Mouse (Mus musculus): ENCODE measurements around the gene Vmn2r97.
"Not testable (repeated sequence)": the region's sequence is repeated elsewhere in the genome, so short reads cannot be mapped to it uniquely, and the experiment has no call there.

Vmn2r97 gene

DNA sequence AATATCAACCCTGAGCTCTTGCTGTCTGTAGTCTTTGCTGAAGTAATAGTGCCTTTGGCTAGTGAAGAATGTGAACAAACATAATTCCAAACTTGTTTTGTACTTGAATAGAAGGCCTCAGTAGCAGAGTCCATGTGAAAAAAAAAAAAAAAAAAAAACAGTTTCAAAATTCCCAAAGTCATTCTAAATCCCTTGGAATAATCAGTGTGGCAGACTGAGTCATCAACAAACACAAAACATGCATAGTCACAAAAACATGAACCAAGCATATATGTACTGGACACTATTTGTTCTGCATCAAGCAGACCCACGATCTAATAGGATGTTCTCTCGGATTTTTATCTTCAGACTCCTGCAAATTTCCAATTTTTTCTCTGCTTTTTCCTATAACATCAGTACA, at the start of gene Vmn2r97:
TSS of gene Vmn2r97 (plus strand) at position 301 of the 400 bp plus-strand sequence.
- in situ Hi-C loops (cut with MboI; ENCODE audit: low sequenced_read_pairs), result not testable (repeated sequence)

DNA sequence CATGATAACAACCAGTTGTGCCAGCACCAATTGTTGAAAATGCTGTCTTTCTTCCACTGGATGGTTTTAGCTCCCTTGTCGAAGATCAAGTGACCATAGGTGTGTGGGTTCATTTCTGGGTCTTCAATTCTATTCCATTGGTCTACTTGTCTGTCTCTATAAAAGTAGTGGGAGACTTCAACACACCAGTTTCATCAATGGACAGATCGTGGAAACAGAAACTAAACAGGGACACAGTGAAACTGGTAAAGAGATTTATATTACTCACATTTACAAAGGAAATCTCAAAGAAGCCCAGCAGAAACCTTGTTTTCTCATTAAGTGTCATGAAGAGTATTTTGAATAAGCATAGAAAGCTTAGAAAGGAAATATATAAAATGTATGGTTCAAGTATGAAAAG, 31.7 kb upstream of the Vmn2r97 start:
- in situ Hi-C loops (cut with MboI; ENCODE audit: low sequenced_read_pairs), result not testable (repeated sequence)

DNA sequence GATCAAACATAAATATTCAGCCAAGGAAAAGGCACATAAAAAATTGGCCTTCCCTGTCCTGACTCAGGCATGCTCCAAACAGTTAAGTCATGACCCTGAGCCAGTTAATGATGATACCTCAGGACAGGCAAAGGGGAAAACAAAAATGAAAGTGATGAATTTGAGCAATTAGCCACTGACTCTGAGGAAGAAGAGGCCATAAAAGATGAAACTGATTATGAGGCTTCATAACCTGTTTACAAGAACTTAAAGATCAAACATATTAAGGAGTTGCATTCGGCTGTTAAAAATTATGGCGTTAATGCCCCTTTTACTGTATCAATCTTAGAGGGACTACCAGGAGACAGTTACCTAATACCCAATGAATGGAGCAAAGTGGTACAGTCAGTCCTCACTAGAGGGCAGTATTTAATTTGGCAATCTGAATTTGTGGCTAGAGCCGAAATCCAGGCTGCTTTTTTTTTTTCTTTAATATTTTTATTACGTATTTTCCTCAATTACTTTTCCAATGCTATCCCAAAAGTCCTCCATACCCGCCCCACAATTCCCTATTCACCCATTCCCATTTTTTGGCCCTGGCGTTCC, 24.3 kb upstream of the Vmn2r97 start:
- in situ Hi-C loops (cut with MboI; ENCODE audit: low sequenced_read_pairs), result no loop called here

DNA sequence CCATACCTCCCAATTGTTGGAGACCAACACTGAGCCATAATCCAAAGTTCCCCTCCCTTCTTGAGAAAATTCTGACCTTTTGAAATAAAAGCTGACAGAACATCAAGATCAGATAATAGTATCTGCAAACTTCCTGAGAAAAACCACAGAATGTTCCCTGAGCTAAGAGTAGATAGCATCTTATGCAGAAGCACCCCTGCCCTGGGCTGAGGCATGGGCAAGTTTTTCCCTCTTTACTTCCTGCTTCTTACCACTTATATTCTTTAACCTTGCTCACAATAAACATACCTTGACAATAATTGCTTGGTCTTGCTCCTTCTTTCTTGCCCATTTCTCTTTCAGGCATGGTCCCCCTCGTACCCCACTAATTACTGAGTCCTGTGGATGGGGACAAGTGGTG, 43.7 kb downstream of the Vmn2r97 start:
- in situ Hi-C loops (cut with MboI; ENCODE audit: low sequenced_read_pairs), result not testable (repeated sequence)

DNA sequence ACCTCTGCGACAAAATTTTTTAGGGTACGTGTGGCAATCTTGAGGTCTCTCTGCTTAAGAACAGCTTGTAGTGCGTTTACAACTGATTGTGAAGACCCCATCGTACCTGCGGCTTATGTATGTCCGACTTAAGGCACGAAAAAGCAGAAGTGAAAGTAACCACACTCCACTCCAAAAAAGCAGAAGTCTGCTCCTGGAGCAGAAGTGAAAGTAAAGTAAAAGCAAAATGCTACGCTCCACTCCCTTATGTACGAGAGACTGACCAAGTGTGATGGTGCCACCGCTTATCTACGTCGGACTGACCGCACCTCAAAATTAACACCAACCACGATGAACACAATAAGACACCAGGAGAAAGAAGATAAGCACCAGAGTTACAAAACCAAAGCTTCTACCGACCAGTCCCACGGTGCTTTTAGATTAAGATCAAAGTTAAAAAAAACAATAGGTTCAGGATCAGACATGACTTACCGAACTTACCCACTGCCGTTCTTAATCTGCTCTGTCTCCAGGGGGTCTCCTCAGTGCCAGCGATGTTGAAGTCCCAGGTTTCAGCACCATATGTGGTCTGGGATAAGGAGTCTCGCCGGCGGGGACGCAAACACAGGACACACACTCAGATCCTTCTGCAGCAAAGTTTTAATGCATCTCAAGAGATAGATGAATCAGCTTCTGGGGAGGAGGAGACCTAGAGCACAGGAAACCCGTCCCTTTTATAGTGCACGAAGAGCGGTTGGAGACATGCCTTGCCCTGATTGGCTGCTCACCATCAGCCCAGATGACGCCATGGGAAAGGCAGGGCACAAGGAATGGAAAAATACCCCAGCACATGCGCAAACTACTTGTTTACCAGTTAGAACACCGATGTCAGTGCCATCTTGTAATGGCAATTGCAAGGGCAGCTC, 54.5 kb downstream of the Vmn2r97 start:
- in situ Hi-C loops (cut with MboI; ENCODE audit: low sequenced_read_pairs), result no loop called here
